Mouse (Mus musculus): ENCODE results near the gene Ints1. TPM values are rescaled to one million over a fixed set of nuclear protein-coding genes. Genes with fewer than 3 reads are reported as not detected.

Ints1 gene
- total RNA-seq (2015) (63.8 and 65.1 TPM in 2 replicates), total RNA-seq (2017) (41.0 and 47.0 TPM in 2 replicates)

GRCm38 (mm10) chr5:139775216-139775926 is at the start of gene Ints1:
Gene Ints1, minus strand, starts transcription at chr5:139775674.
- ATAC-seq (replicated peaks; ENCODE audit: poor library complexity): peak; percentile 92

- ATAC-seq (replicated peaks; ENCODE audit: poor library complexity): no peak
Observed at GRCm38 (mm10) chr5:139824531-139824930, 49.1 kb upstream of the Ints1 start.

GRCm38 (mm10) chr5:139821466-139822459 is 46.3 kb upstream of the Ints1 start:
- no peak for ATAC-seq (replicated peaks; ENCODE audit: poor library complexity)

- ATAC-seq (replicated peaks; ENCODE audit: poor library complexity): no peak
Observed at GRCm38 (mm10) chr5:139819538-139820181, 44.2 kb upstream of the Ints1 start, which contains the start of gene Tmem184a. Gene Tmem184a, minus strand, starts transcription at chr5:139819917.

- peak; percentile 77 for ATAC-seq (replicated peaks; ENCODE audit: poor library complexity)
Observed at GRCm38 (mm10) chr5:139818801-139819200, 43.3 kb upstream of the Ints1 start.

DNA sequence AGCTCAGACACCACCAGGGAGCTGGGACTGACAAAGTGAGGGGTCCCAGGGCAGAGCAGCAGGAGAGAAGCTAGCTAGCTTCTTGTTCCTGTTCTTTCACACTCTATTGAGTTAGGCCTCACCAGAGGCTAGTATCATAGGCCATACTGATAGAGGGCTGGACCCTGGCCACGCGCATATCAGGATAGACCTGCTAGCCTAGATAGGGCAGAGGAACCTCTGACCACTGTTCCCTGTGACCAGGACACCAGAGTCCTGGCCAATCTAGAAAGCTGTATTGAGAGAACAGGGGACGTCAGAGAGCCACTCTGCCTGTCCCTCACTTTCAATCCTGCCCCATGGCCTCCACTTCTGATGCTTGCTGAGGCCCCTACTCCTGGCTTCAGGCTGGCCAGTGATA is 42.6 kb upstream of the Ints1 start:
- ATAC-seq (replicated peaks; ENCODE audit: poor library complexity): no peak

- ATAC-seq (replicated peaks; ENCODE audit: poor library complexity): peak; percentile 65
Observed at GRCm38 (mm10) chr5:139817292-139817691, 41.8 kb upstream of the Ints1 start.

DNA sequence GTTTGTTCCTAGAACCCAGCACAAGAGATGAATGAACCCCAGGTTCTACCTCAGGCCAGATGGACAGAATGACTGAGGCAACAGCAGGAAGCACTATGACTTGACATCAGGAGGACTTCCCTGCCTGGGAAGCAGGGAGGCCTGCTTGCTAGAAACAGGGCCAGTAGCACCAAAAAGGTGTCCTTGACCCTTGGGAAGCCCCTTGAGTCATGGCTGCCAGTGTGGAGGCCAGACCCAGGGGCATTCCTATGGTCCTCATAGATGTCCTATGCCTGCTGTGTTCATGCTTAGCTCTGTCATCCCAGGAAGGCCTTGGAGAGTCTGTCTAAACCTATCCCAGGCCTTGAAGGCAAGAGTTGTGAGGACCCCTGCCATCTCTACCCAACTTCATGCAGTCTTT is 41.0 kb upstream of the Ints1 start:
- ATAC-seq (replicated peaks; ENCODE audit: poor library complexity): no peak

- no peak for ATAC-seq (replicated peaks; ENCODE audit: poor library complexity)
Observed at GRCm38 (mm10) chr5:139815964-139816363, 40.5 kb upstream of the Ints1 start.

GRCm38 (mm10) chr5:139813963-139814381 is 38.5 kb upstream of the Ints1 start:
- ATAC-seq (replicated peaks; ENCODE audit: poor library complexity): no peak

GRCm38 (mm10) chr5:139813126-139813490 is 37.6 kb upstream of the Ints1 start:
- no peak for ATAC-seq (replicated peaks; ENCODE audit: poor library complexity)

DNA sequence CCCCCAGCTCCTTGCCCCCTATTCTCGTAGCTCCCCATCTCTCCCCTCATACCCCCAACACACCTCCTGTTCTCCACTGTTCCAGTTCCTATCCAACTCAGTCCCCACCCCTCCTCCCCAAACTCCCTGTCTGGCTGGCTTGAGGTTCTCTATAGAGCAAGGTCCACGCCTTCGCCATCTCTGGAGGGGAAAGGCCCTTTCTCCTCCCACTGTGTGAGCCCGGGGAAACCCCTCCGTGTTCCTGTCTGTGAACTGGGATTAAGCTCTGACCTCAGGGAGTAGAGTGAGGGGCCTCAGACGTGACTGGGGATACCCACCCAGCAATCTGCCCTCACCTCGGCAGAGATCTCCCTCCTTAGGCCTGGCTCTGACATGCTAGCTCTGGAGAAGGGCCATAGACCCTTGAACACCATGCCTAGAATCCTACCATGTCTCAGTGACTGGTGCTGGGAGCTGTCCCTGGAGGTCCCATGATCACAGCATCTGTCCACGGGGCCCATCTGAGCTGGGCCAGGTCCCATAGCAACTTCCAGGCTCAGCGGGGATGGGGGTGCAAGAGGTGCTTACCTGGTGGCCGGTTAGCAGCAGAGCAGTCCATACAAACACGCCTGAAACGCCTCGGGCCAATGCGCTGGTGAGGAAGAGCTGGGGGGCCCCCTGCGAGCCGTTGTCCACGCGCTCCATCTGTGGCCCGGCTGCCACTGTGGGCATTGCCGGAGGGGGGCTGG is 37.1 kb upstream of the Ints1 start:
- no peak for ATAC-seq (replicated peaks; ENCODE audit: poor library complexity)

- ATAC-seq (replicated peaks; ENCODE audit: poor library complexity): peak; percentile 60
Observed at GRCm38 (mm10) chr5:139811677-139812397, 36.4 kb upstream of the Ints1 start.

- ATAC-seq (replicated peaks; ENCODE audit: poor library complexity): peak; percentile 62
Observed at GRCm38 (mm10) chr5:139809397-139809796, 33.9 kb upstream of the Ints1 start.

DNA sequence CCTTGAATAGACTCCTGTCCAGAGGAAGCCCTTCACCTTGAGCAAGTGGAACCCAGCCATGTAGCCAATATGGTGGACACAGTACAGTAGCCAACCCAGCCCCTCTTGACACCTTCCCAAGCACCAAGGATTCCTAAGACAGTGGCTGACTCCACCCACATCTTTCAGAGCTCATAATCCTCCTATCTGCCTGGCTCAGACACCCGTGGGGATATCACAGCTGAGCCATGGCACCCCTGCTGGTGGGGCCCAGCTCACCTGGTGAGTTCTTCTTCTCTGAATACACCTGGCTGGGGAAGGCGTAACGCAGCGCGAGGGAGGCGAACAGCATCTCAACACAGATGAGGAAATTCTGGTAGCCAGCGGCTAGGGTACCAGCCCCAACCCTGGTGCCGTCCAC is 30.4 kb upstream of the Ints1 start:
- ATAC-seq (replicated peaks; ENCODE audit: poor library complexity): no peak

DNA sequence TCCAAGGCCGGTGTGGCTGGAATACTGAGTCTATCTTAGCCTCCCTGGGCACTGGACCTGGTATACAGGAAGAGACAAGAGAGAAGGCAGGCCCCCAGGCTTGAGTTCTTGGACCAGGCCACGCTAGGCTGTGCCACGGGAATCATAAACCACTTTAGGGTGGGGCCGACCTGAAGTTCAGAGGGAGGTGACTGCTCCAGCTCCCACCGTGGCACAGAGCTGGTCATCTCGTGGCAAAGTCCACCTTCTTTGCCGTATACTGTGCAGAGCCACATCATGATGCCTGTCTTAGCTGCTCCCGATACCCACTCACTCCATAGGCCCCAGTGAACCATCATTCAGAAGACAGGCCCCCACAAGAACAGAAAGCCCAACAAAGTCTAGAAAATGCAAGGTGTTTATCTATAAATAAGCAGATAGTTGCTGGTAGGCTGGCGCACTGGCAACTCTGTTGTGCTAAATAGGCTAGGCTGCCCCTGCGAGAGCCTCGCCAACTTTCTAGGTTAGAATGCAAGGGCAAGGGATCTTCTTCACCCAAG is 29.2 kb upstream of the Ints1 start:
- ATAC-seq (replicated peaks; ENCODE audit: poor library complexity): peak; percentile 38

GRCm38 (mm10) chr5:139804107-139804551 is 28.7 kb upstream of the Ints1 start:
- ATAC-seq (replicated peaks; ENCODE audit: poor library complexity): peak; percentile 75

- peak; percentile 36 for ATAC-seq (replicated peaks; ENCODE audit: poor library complexity)
Observed at GRCm38 (mm10) chr5:139803601-139804102, 28.2 kb upstream of the Ints1 start.

DNA sequence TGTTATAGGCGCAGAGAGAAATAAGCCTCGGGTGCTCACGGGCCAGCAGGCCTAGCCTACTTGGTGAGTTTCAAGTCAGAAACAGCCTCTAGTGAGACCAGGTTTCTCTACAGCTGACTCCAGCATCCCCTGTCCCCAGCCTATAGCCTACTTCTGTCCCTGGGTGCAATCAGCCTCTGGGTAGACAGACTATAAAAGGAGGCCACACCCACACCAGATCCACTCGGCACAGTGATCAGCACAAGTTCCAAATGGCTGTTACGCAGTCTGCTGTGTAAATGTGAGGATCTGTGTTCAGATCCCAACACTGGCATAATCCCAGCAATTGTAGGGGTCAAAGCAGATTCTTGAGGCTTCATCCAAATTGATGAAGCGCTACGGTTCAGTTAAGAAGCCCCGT is 27.7 kb upstream of the Ints1 start:
- no peak for ATAC-seq (replicated peaks; ENCODE audit: poor library complexity)

Data from megakaryocyte progenitor cell, adult 5-6 weeks (primary cell).